Mouse (Mus musculus): ENCODE results near the gene Wdr75. TPM values are rescaled to one million over a fixed set of nuclear protein-coding genes. Genes with fewer than 3 reads are reported as not detected.

The Wdr75 gene
- polyA plus RNA-seq, 1 experiment from 2014 or later: 65.5 TPM

DNA sequence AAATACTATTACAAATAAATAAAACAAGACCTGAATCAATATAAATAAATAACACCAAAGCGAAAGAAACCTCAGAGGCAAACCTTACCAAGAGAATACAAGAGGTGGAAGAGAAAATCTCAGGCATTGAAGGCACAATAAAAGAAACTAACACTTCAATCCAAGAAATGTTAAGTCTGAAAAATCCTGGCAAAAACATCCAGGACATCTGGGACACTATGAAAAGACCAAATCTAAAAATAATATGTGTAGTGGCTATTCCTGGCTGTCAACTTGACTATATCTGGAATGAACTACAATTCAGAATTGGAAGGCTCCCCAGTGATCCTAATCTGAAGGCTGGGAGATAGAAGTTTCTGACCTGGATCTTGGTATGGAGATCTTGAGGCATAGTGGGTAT, 50.5 kb downstream of the Wdr75 start:
- H3K27ac ChIP-seq: no peak overlapping the region
- ATAC-seq (ENCODE audit: insufficient number of reproducible peaks, low FRiP score, low TSS enrichment, low read depth): no peak
- no peak overlapping the region for H3K4me2 ChIP-seq
- WGBS: 90% methylated on average over 1 of the region's 1 CpGs
- no peak overlapping the region for H3K9ac ChIP-seq
- H3K27me3 ChIP-seq: no peaks in the 10 kb centered on the region
- H3K36me3 ChIP-seq: no peaks in the 10 kb centered on the region
- H3K4me3 ChIP-seq: no peak overlapping the region
- no peaks in the 10 kb centered on the region for H3K9me3 ChIP-seq
- H3K4me1 ChIP-seq: no peaks in the 10 kb centered on the region

DNA sequence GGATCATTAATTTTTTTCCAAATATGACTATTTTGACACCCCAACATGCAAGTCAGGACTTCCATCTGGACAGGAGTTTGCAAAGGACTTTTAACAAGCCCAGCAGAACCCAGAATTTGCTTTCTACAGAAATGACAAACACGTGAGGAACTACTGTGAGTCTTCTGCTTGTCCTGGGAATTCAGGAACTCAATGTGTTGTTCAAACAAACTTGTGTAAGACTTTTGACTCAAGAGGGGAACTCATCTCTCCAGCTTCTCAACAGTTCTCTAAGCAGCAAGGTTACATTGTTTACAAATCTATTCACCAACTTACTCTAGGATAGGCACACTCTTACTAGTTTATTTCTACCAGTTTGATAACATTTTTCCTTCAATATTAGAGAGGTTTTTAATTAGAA, 63.1 kb downstream of the Wdr75 start:
- Histone ChIP-seq H3K4me2 (no peak overlapping the region), H3K9ac (no peak overlapping the region), H3K27me3 (no peaks in the 10 kb centered on the region), H3K27ac (no peak overlapping the region), H3K9me3 (peaks cover 2% of the 10 kb centered on the region; the same call in 1 of the 2 replicates), H3K4me3 (no peak overlapping the region), H3K36me3 (no peaks in the 10 kb centered on the region), H3K4me1 (peaks cover 7% of the 10 kb centered on the region; the same call in 1 of the 2 replicates)
- ATAC-seq (ENCODE audit: insufficient number of reproducible peaks, low FRiP score, low TSS enrichment, low read depth): no peak
- 78% methylated on average over 1 of the region's 1 CpGs for whole genome bisulfite sequencing

DNA sequence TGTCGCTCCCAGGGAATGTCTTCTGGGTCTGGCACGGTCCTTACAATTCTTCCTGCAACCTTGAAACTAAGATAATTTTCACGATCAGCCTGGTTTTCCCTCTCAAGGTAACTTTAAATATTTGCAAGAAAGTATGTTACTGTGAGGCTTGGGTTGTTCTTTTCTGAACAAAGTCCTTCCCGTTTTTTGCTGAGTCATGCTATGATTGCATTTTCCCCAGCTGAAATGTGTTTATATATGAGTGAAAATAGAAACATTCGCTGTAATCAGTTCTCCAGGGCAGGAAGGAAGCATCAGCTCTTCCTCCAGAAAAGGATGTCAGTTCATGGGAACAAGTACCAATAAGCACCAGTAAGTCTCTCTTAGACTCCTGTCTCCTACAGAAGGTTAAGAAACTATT, 65.4 kb downstream of the Wdr75 start:
- Histone ChIP-seq H3K4me2 (no peak overlapping the region), H3K4me3 (no peak overlapping the region), H3K4me1 (peaks cover 16% of the 10 kb centered on the region), H3K27me3 (no peaks in the 10 kb centered on the region), H3K9me3 (peaks cover 4% of the 10 kb centered on the region; the same call in 1 of the 2 replicates), H3K27ac (peak overlapping the region; percentile 38), H3K36me3 (no peaks in the 10 kb centered on the region), H3K9ac (no peak overlapping the region)
- ATAC-seq (ENCODE audit: insufficient number of reproducible peaks, low FRiP score, low TSS enrichment, low read depth): no peak
- 33% methylated on average over 5 of the region's 5 CpGs for WGBS

DNA sequence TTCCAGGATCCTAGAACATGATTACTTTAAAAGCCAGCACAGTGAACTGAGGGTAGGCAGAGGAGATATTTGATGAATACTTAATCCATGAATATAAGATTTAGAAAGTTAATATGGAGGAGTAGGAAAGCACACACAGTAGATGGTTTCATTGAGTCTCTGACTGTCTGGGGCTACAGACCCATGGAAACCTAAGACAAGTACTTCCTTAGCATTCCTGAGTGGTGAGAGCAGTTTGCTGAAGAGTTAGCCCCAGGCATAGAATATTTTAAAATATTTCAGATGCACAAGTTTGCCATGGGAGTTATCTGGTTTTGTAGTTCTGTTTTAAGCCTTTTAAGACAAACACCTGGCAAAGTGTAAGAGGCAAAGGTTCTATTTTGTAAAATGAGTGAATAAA, 66.2 kb downstream of the Wdr75 start:
- Histone ChIP-seq H3K27ac (no peak overlapping the region), H3K27me3 (no peaks in the 10 kb centered on the region), H3K4me3 (no peak overlapping the region), H3K4me1 (peaks cover 19% of the 10 kb centered on the region), H3K4me2 (no peak overlapping the region), H3K9ac (no peak overlapping the region), H3K36me3 (no peaks in the 10 kb centered on the region), H3K9me3 (peaks cover 4% of the 10 kb centered on the region; the same call in 1 of the 2 replicates)
- no peak for ATAC-seq (ENCODE audit: insufficient number of reproducible peaks, low FRiP score, low TSS enrichment, low read depth)

DNA sequence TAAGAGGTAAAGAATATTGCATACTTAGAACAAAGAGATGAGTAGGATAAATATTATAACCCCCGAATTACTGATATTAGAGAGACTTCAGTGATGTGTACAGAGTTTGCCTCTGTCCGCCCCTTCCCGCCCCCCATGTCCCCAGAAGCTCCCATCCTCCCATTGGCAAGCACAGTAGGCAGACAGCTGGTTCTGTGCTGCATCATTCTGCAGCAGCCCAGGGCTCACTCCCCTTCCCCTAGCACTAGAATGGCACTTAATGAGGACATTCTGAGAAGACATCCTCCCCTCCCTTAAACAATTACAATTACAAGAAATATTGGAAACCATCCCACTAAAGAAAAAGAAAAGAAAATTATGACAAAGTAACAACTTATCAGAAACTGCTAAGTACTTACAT, 68.7 kb downstream of the Wdr75 start:
- Histone ChIP-seq H3K4me3 (no peak overlapping the region), H3K4me1 (peaks cover 22% of the 10 kb centered on the region), H3K27ac (no peak overlapping the region), H3K4me2 (no peak overlapping the region), H3K27me3 (no peaks in the 10 kb centered on the region), H3K9ac (no peak overlapping the region), H3K9me3 (peaks cover 4% of the 10 kb centered on the region; the same call in 1 of the 2 replicates), H3K36me3 (no peaks in the 10 kb centered on the region)
- WGBS: 89% methylated on average over 3 of the region's 3 CpGs
- ATAC-seq (ENCODE audit: insufficient number of reproducible peaks, low FRiP score, low TSS enrichment, low read depth): no peak

DNA sequence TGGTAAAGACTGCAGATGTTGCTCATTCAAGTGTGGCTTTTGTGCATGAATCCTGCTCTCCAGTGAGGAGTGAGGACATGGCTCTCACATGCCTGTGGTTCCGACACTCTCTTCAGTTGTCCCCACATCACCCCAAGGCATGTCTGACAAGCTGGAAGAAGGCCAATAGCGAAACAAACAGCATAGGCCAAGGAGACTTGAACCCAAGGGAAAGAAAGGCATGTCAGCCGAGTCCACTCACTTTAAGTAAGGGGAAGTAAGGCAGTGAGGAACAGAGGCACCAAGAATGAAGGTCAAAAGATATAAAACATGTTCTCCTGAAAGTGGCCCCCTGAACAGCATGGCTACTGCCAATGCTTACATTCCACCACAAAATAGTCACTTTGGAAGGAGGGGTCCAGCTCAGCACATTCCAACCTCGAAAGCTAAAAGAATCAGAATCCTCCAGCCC, 69.6 kb downstream of the Wdr75 start:
- no peaks in the 10 kb centered on the region for H3K27me3 ChIP-seq
- H3K27ac ChIP-seq: peak overlapping the region; percentile 72; the same call in 1 of the 2 replicates
- no peak overlapping the region for H3K4me2 ChIP-seq
- peaks cover 4% of the 10 kb centered on the region; the same call in 1 of the 2 replicates for H3K9me3 ChIP-seq
- H3K4me3 ChIP-seq: no peak overlapping the region
- H3K36me3 ChIP-seq: no peaks in the 10 kb centered on the region
- 10% methylated on average over 4 of the region's 4 CpGs for WGBS
- peaks cover 22% of the 10 kb centered on the region for H3K4me1 ChIP-seq
- ATAC-seq (ENCODE audit: insufficient number of reproducible peaks, low FRiP score, low TSS enrichment, low read depth): no peak
- H3K9ac ChIP-seq: no peak overlapping the region

DNA sequence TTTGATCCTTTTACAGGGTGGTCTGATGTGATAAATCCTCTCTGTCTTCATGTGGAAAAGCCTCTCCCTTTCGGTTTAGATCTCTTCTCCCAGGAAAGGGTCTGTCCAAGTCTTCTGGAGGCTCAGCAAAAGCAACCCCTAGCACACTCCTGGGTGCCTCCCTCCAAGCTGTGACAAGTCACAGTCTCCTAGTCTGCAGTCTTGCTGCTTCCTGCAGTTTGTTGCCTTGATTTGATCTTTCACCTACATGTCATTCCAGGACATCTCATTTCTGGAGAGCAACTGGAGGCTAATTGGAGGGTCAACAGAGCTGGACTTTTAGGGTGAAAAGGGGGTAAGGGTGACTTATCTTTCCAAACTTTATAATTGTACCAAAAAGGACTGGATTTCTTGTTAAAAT, 70.3 kb downstream of the Wdr75 start:
- peaks cover 4% of the 10 kb centered on the region; the same call in 1 of the 2 replicates for H3K9me3 ChIP-seq
- no peak overlapping the region for H3K9ac ChIP-seq
- no peak for ATAC-seq (ENCODE audit: insufficient number of reproducible peaks, low FRiP score, low TSS enrichment, low read depth)
- peaks cover 16% of the 10 kb centered on the region for H3K4me1 ChIP-seq
- no peak overlapping the region for H3K4me2 ChIP-seq
- no peaks in the 10 kb centered on the region for H3K36me3 ChIP-seq
- H3K4me3 ChIP-seq: no peak overlapping the region
- H3K27ac ChIP-seq: peak overlapping the region; percentile 59; the same call in 1 of the 2 replicates
- H3K27me3 ChIP-seq: no peaks in the 10 kb centered on the region
- 16% methylated on average over 1 of the region's 1 CpGs for WGBS

DNA sequence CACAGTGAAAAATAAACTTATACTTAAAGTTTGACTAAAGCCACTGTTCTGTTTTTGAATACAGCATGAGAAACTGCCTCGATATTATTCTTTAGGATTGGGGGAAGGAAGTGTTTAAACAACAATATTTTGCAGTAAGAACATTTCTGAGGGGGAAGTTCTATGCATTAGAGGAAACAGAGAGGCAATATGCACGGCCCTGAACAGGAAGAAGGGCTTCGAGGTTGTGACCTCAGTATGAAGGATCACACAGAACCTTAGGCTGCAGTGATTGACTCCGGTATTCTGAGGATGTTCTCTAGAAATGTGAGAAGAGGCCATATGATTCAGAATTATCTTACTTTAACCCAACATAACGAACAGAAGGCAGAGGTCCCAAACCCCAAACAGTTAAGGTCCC, 70.8 kb downstream of the Wdr75 start:
- no peak overlapping the region for H3K4me2 ChIP-seq
- 32% methylated on average over 5 of the region's 5 CpGs for WGBS
- H3K4me3 ChIP-seq: no peak overlapping the region
- no peaks in the 10 kb centered on the region for H3K27me3 ChIP-seq
- H3K36me3 ChIP-seq: no peaks in the 10 kb centered on the region
- peaks cover 4% of the 10 kb centered on the region; the same call in 1 of the 2 replicates for H3K9me3 ChIP-seq
- no peak for ATAC-seq (ENCODE audit: insufficient number of reproducible peaks, low FRiP score, low TSS enrichment, low read depth)
- H3K4me1 ChIP-seq: peaks cover 14% of the 10 kb centered on the region
- H3K27ac ChIP-seq: no peak overlapping the region
- H3K9ac ChIP-seq: no peak overlapping the region

DNA sequence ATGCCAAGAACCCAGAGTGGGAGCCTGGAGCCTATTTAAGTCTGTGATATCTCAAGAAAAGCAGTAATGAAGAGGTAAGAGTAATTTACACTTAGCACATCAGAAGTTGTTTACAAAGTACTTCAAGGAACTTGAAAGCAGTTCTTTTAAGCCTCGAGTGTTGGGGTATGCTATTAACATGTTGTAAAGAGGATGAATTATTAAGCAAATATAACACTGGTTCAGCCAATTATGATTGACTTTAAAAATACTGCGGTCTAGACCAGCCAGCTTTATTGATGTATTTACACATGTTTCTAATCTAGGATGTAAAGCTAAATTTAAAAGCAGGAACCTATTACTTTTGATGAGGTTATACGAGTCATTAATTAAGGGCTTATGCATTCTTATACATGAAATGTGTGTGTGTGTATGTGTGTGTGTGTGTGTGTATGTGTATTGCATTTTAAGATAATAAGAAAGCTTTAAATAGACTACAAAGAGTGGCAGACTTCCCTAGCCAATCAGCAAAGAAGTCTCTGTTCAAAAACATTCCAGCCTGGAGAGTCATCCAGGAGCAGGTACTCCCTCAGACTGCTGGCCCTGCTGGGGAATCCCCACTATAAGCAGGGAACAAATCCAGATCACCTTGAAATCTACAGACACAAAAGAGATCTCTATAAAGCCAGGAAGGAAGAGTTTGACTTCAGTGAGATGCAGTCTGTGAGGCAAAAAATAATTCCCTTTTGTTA, 71.5 kb downstream of the Wdr75 start:
- no peak overlapping the region for H3K4me3 ChIP-seq
- H3K27ac ChIP-seq: no peak overlapping the region
- no peaks in the 10 kb centered on the region for H3K27me3 ChIP-seq
- H3K9me3 ChIP-seq: peaks cover 4% of the 10 kb centered on the region; the same call in 1 of the 2 replicates
- H3K4me1 ChIP-seq: peaks cover 14% of the 10 kb centered on the region
- WGBS: 21% methylated on average over 3 of the region's 3 CpGs
- H3K9ac ChIP-seq: no peak overlapping the region
- H3K36me3 ChIP-seq: no peaks in the 10 kb centered on the region
- no peak for ATAC-seq (ENCODE audit: insufficient number of reproducible peaks, low FRiP score, low TSS enrichment, low read depth)
- H3K4me2 ChIP-seq: no peak overlapping the region

DNA sequence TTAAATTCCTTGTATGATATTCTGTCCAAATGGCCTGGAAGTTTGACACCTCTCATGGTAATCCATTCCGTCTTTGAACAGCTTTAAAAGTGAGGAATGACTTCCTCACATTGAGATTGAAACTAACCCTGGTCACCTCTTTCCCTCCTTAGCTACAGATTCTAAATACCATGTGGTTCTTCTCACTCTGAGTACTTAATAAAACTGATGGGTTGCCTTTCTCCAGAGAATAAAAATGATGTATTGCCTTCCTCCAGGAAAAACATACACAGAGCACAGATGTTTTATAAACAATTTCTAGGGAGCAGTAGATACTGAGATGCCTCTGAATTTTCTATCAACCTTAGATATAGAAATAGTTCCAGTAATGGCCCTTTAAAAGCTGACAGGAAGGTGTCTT, 73.1 kb downstream of the Wdr75 start:
- ATAC-seq (ENCODE audit: insufficient number of reproducible peaks, low FRiP score, low TSS enrichment, low read depth): no peak
- Histone ChIP-seq H3K9ac (no peak overlapping the region), H3K4me3 (no peak overlapping the region), H3K9me3 (peaks cover 2% of the 10 kb centered on the region; the same call in 1 of the 2 replicates), H3K36me3 (no peaks in the 10 kb centered on the region), H3K4me2 (no peak overlapping the region), H3K27ac (no peak overlapping the region), H3K27me3 (no peaks in the 10 kb centered on the region), H3K4me1 (peaks cover 14% of the 10 kb centered on the region)
- 69% methylated on average over 1 of the region's 1 CpGs for WGBS

DNA sequence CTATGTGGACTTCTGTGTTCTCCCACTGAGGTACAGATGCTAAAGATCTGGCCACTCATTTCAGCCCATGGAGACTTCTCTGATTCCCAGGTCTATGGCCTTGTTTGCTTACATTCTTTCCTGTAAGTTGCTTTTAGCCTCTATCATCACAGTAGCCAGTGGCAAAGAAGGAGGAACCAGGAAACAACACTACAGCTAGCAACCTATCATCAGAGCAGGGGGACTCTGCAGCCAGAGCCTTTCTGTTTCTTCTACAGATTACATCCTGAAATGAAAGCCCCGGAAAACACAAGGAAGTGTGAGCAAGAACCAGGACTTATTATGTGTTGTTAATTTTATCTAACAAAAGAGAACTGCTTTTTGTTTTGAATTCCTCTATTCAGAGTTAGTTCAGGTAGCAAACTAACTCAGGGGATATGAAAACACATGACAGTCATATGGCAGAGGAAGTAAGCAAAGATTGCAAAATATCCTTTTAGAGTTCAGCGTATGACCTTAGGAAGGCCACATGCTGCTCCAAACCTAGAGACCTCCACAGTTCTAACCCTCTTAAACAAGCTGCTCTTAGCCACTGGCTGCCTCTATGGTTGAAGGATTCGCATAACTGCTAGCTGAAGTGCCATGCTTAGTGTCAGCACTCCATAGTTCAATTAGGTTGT, 73.6 kb downstream of the Wdr75 start:
- no peak for ATAC-seq (ENCODE audit: insufficient number of reproducible peaks, low FRiP score, low TSS enrichment, low read depth)
- no peak overlapping the region for H3K4me2 ChIP-seq
- H3K27me3 ChIP-seq: no peaks in the 10 kb centered on the region
- no peaks in the 10 kb centered on the region for H3K9me3 ChIP-seq
- H3K4me1 ChIP-seq: peaks cover 14% of the 10 kb centered on the region
- H3K9ac ChIP-seq: no peak overlapping the region
- WGBS: 77% methylated on average over 3 of the region's 3 CpGs
- no peak overlapping the region for H3K4me3 ChIP-seq
- H3K36me3 ChIP-seq: no peaks in the 10 kb centered on the region
- no peak overlapping the region for H3K27ac ChIP-seq
